Mouse (Mus musculus): ENCODE measurements around the gene Gm10282.

Gene Gm10282

GRCm38 (mm10) chr8:72305210-72305905 is at the start of gene Gm10282:
TSS of gene Gm10282 (minus strand) at chr8:72305260.
- no peak for DNase-seq (ENCODE audit: low read depth, low spot score)

DNA sequence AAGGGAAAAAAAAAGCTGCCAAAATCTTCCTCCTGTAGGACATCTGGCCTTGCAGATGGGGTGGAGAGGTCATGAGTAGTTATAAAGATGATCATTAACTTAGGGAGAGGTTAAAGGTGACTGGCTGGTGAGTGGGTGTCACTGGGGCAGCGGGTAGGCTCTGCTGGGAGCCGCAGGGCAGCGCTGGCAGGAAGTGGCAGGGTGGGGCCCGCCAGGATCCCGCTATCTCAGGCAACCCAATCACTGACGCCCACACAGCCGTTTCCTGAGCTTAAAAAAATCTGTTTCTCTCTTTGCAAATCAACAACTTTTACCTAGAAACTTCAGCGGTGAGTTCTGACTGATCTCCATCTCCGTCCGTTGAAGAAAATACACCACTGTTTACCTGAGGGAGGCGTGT is 49.2 kb upstream of the Gm10282 start:
- DNase-seq (ENCODE audit: low read depth, low spot score) = no peak

GRCm38 (mm10) chr8:72353700-72354045 is 48.6 kb upstream of the Gm10282 start:
- DNase-seq (ENCODE audit: low read depth, low spot score) = no peak

- DNase-seq (ENCODE audit: low read depth, low spot score) = no peak
These were observed 48.1 kb upstream of the Gm10282 start for GRCm38 (mm10) chr8:72352951-72353699.

- no peak for DNase-seq (ENCODE audit: low read depth, low spot score)
These were observed 46.4 kb upstream of the Gm10282 start for GRCm38 (mm10) chr8:72351405-72352005.

DNA sequence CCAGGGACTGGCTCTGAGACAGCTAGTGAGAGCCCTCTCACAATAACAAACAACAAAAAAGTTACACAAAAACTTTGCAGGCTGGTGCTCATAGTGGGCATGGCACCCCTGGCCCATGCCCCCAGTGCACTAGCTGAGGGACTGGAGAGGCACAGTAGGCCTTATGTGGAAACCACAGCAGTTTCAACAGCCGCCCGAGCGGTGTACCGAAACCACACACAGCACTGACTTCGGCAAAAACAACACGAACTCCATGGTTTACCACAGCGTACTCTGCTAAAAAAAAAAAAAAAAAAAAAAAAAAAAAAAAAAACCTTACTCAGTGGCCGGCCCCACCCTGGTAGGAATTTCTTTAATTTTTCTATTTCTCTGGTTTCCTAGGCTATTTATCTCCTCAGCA is 45.7 kb upstream of the Gm10282 start:
- DNase-seq (ENCODE audit: low read depth, low spot score) = no peak

- no peak for DNase-seq (ENCODE audit: low read depth, low spot score)
These were observed 44.8 kb upstream of the Gm10282 start for GRCm38 (mm10) chr8:72349838-72350237.

DNA sequence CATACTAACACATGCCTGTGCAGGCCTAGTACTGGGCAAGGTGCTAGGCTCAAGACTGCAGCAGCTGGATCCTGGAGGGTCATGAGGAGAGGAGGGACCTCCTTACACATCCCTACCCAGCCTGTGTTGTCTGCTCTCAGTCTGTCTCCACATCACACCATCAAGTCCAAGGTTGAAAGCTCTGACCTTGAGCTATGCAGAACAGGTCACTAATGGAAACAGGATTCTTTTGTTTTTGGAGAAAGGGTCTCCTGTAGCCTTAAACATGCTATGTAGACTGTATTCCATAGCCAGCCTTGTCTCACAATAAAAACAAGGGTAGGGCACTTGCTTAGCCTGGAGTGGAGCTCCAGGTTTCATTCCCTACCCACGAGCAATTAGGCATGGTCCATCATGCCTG is 43.9 kb upstream of the Gm10282 start:
- no peak for DNase-seq (ENCODE audit: low read depth, low spot score)

DNA sequence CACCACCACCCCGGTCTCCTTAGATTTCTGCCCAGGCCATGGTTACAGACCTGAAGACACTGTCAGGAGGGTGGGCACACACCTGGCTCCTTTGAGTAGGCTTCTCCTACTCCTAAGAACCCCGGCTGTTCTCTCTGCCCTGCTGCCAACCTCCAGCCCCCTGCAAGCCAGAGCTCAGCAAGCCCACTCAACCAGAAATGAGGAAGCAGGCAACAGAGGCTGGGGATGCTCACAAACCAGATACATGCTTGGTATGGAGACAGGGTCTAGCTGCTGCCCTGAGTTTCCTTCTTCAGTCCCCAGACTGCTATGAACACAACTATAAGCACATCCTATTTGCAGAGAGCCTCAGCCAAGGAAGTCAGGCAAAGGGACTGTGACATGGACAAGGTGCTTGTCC is 43.1 kb upstream of the Gm10282 start:
- no peak for DNase-seq (ENCODE audit: low read depth, low spot score)

DNA sequence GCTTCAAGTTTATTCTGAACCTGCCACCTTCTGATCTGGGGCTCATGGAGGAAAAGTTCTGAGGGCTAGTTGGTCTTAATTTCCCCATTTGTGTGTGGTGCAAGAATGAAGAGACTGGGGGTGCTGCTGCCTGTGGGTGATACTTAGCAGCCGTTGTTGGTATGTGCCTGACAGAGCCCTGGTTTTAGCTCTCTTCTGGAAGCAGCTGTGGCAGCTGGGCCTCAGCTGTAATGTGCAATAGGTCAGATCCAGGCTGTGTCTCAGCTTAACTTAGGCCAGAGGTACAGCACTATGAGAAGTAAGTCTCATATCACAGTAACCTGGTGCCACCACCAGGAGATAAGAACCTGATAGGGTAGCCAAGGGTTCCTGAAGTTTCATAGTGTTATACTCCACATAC is 42.5 kb upstream of the Gm10282 start:
- no peak for DNase-seq (ENCODE audit: low read depth, low spot score)

DNA sequence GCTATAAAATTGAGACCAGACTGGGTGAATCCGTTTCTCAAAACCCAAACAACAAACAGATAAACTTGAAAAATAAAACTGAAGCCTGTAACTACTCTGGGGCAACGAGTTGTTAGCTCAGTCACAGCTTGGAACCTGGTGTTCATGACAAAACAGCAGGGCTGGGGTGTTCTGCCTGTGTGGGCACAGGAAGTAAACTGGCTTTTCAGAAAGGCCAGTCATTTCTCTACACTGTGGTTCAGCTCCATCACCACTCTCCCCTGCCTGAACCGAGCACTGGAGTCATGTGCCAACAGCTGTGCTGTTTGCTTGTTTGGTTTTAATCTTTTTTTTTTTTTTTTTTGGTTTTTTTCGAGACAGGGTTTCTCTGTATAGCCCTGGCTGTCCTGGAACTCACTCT is 38.7 kb upstream of the Gm10282 start:
- no peak for DNase-seq (ENCODE audit: low read depth, low spot score)

GRCm38 (mm10) chr8:72342556-72343300 is 37.7 kb upstream of the Gm10282 start:
- DNase-seq (ENCODE audit: low read depth, low spot score) = no peak

GRCm38 (mm10) chr8:72337034-72337433 is 32.0 kb upstream of the Gm10282 start:
- DNase-seq (ENCODE audit: low read depth, low spot score) = no peak

GRCm38 (mm10) chr8:72336273-72336672 is 31.2 kb upstream of the Gm10282 start:
- DNase-seq (ENCODE audit: low read depth, low spot score) = no peak

DNA sequence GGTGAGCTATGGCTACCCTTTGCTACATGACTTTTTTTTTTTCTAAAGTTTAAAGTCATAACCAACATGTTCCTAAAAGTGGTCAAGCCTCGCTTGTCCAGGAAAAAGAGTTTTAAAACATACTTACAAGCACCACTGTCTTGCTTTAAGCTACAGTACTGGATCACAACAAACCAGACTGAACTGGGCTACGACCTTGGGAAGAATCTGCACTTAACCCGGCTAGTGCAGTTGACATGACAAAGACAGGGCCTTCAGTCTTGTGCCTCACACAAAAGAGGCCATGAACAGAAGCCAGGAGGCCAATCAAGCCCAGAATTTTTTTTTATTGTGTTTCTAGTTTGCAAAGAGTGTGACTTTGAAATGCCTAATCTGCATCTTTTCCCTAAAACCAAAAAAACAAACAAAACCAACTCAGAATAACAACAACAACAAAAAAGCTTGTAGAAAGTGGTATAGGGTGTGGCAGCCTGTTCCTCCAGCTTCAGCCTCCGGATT is 29.1 kb upstream of the Gm10282 start:
- no peak for DNase-seq (ENCODE audit: low read depth, low spot score)

DNA sequence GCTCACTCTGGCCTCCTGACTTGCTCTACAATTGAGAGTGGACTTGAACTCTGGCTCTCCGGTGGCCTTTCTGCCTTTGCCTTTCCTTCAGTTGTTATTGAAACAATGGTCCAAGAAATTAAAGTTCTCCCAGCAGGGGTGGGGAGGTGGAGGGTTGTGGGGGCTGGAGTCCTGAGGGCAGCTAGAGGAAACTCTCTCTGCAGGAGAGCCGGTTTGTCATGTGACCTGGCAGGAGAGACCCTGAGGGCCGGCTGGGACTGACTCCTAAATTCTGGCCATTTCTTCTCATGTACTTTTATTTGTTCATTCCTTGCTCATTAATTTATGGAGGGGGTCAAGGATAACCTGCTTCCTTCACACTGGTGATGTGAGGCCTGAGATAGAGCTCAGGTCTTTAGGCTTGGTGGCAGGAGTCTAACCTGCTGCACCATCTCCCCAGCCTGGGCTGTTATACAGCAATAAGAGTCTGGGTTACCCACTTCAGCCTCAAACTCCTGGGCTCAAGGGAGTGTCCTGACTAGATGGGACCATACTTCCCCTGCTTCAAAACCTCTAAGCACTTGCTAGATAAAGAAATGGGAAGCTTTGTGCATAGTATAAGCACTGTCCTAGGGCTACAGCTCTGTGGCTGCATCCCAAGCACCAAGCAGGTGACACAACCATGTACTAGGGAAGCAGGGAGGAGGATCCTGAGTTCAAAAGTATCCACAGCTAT is 28.5 kb upstream of the Gm10282 start:
- DNase-seq (ENCODE audit: low read depth, low spot score) = no peak

GRCm38 (mm10) chr8:72331631-72332030 is 26.6 kb upstream of the Gm10282 start:
- DNase-seq (ENCODE audit: low read depth, low spot score) = no peak

DNA sequence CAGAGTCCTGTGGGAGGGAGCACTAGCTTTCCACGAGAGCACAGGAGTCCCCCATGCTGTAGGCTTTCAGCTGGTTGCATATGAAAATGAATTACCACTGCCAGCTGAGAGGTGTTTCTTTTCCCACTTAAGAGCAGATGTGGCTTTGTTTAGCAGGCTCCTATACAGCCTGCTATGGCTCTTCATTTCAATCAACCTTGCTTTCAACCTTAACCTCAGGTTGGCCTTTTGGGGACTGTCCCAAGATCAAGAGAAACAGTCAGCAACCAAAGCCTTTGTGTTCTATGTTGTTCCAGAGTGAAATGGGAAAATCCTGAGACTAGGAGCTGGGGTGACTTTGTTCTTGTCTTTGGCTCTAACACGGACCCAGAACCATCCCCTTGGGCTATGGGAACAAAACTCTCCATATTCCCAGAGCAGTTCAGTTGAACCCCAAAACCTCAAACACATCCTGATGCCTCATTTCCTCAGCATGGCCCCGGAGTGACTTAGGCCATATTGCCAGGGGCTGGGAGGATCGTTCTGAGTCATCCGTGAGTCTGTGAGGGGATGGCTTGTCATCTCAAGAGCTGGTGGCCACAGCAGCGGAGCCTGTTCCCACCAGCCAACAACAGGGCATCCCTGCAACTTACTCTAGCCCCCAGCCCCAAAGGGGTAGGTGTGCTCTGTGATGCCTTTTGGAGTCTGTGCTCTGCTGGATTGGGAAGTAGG is 25.9 kb upstream of the Gm10282 start:
- DNase-seq (ENCODE audit: low read depth, low spot score) = no peak

GRCm38 (mm10) chr8:72329116-72329515 is 24.1 kb upstream of the Gm10282 start:
- no peak for DNase-seq (ENCODE audit: low read depth, low spot score)

- no peak for DNase-seq (ENCODE audit: low read depth, low spot score)
These were observed 19.6 kb upstream of the Gm10282 start for GRCm38 (mm10) chr8:72324708-72325107.
